Mouse (Mus musculus): ENCODE measurements around the gene Olfr457. TPM values are rescaled to one million over a fixed set of nuclear protein-coding genes. Genes with fewer than 3 reads are reported as not detected.
A peak's percentile ranks its signal among the peaks of the same experiment; 100 is the strongest.
"Not testable (repeated sequence)": the region's sequence is repeated elsewhere in the genome, so short reads cannot be mapped to it uniquely, and the experiment has no call there.

The Olfr457 gene
- polyA plus RNA-seq (2012; rRNA removed), result not detected in 2 replicates

GRCm38 (mm10) chr6:42476235-42476634 is at the start of gene Olfr457:
Gene Olfr457 (minus strand): TSS chr6:42476335.
- DNase-seq (ENCODE audit: low read depth), result no peak

DNA sequence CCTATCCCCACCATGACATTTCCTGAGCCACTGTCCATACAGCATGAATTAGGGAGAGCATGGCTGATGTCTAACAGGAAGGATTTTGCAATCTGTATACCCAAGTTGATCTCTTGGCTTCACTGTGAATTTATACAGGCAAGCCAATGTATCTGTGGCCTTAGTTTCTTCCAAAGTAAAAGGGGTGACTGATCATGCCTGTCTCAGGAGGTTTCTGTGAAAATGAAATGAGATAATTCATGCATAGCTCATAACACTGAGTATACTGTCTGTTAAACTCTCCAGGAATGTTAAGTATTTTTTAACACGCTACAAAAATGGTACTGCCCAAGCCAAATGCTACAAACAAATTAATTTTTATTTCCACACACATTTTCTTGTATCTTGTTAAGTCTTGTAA is 37.3 kb upstream of the Olfr457 start:
- DNase-seq (ENCODE audit: low read depth), result no peak

- peak; percentile 8 for DNase-seq (ENCODE audit: low read depth)
These were observed 33.2 kb upstream of the Olfr457 start for GRCm38 (mm10) chr6:42509311-42509710.

DNA sequence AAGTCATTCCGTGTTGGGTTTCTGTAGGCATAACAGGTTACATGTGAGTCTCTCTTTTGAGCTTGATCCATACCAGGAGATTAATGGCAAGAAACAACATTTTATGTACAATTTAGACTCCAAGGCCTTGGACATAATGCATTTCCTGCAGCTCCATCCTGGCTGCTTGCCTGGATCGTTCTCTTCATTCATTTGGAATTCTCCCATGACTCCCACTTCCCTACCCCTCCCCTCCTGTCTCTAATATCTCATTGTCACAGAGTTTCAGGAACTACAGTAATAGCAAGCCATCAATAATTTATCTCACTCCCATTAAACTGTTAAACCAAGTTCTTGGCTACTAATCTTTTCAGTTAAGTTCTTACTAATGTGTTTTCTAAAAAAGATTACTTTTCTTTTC is 27.3 kb upstream of the Olfr457 start:
- no peak for DNase-seq (ENCODE audit: low read depth)

DNA sequence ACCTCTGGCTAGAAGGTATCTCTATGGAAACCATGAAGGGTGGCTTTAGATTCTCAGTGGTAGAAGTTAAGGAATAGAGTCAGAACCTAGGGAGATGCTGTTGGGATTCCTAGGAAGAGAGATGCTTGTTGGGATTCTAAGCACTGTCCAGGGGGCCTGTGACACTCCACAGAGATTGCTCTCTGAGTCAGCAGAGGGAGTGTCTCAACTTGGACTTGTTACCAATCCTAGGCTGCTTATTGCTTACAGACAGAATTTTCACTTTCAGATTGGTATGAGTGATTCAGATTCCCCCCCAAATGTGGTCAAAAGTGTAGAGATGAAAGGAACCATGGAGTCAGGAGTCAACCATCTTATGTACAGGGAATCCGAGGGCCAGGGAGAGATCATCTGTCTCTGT is 13.6 kb upstream of the Olfr457 start:
- no peak for DNase-seq (ENCODE audit: low read depth)

- DNase-seq (ENCODE audit: low read depth), result no peak
These were observed 11.0 kb upstream of the Olfr457 start, which contains the start of gene Olfr456 for GRCm38 (mm10) chr6:42487114-42487513. Gene Olfr456 (minus strand): TSS chr6:42487214.

GRCm38 (mm10) chr6:42484633-42485032 is 8.5 kb upstream of the Olfr457 start:
- DNase-seq (ENCODE audit: low read depth), result no peak

DNA sequence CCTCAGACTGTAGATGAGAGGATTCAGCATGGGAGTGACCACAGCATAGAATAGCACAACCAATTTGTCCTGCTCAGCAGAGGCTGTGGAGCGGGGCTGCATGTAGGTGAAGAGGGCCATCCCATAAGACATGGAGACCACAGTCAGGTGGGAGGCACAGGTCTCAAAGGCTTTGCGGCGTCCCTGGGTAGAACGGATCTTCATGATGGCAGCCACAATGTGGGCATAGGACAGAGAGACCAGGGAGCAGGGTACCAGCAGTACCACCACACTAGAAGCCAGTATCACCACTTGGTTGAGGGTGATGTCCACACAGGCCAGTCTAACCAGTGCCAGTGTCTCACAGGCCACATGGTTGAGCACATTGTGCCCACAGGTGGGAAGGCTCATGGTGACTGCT is 4.8 kb downstream of the Olfr457 start:
- not testable (repeated sequence) for DNase-seq (ENCODE audit: low read depth)

DNA sequence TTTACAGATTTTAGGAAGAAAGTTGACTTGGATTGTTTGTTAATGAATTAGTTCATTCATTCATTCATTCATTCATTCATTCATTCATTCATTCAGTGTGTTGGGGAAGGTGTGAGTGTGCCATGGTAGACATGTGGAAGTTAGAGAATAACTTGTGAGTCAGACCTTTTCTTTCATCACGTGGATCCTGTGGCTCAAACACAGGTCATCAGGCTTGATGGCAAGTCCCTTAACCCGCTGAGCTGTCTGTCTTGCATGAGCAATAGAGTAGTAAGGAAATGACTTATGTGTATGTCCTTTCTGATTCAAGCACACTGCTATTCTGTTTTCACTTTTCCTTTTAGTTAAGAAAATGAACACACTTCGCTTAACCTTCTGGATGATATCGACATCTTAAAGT is 5.6 kb downstream of the Olfr457 start:
- no peak for DNase-seq (ENCODE audit: low read depth)

- DNase-seq (ENCODE audit: low read depth), result no peak
These were observed 11.0 kb downstream of the Olfr457 start, which contains the start of gene Olfr458 for GRCm38 (mm10) chr6:42465096-42465495. Gene Olfr458 (minus strand): TSS chr6:42465196.

DNA sequence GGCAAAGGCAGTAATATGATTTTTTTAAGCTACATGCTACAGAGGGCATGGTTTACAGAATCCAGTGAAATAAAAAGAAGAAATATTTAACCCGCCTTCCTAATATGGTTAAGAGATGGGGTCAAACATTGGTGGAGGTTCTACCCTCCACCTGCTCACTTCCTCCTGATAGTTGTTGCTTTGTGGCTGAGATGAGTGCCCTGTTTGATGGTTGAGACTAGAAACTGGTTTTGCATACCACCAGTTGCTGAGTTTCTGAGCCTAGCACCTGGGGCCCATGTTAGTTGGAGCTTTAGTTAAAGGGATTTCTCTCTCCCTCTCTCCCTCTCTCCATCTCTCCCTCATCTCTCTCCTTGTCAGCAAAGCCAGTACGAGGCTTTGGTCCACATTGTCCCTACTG is 28.8 kb downstream of the Olfr457 start:
- no peak for DNase-seq (ENCODE audit: low read depth)

DNA sequence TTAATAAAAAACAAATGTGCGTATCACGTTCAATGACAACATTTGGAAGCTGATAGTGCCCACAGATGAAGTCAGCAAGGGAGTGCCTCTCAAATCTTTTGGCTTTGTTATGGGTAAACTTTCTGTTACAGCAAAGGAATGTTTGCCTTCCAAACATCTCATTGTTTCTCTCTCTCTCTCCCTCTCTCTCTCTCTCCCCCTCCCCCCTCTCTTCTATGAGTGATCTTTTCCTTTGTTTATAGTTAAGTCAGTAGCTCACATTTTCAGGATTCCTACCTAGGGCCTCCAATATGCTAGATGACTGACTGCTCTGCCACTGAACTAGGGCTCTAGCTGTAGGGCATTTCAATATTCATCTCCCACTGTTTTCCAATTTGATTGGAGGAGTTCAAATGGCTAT is 31.6 kb downstream of the Olfr457 start:
- DNase-seq (ENCODE audit: low read depth), result no peak

GRCm38 (mm10) chr6:42441395-42441794 is 34.7 kb downstream of the Olfr457 start:
- DNase-seq (ENCODE audit: low read depth), result no peak

DNA sequence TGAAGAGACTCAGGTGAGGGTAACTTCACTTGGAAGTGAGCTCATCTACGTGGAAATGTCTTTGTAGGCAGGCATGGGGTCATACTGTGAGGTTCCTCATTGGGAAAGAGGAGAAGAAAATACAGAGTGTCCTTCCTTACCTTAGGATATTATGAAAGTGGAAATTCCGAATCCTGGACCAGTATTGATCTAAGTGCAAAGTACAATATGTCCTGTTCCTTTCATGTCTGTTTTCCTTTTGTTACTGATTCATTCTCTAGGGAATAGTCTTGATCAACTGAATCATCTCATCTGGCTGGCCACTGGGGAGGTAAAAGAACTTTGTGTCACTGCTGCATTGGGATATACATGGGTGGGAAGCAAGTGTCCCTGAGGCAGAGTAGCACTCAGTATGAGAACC is 40.6 kb downstream of the Olfr457 start:
- no peak for DNase-seq (ENCODE audit: low read depth)

DNA sequence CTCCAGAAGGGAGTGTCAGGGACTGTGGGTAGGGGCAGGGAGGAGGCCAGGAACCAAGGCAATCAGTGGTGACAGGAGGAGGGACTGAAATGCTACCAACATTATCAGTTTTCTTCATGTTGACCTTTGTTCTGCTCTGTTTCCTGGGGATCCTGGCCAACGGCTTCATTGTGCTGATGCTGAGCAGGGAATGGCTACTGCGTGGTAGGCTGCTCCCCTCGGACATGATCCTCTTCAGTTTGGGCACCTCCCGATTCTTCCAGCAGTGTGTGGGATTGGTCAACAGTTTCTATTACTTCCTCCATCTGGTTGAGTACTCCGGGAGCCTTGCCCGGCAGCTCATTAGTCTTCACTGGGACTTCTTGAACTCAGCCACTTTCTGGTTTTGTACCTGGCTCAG is 41.7 kb downstream of the Olfr457 start, which contains the start of gene Tas2r126:
TSS of gene Tas2r126 (plus strand) at position 90 of the 400 bp plus-strand sequence.
- no peak for DNase-seq (ENCODE audit: low read depth)

- DNase-seq (ENCODE audit: low read depth), result no peak
These were observed 42.6 kb downstream of the Olfr457 start for GRCm38 (mm10) chr6:42433554-42433953.

DNA sequence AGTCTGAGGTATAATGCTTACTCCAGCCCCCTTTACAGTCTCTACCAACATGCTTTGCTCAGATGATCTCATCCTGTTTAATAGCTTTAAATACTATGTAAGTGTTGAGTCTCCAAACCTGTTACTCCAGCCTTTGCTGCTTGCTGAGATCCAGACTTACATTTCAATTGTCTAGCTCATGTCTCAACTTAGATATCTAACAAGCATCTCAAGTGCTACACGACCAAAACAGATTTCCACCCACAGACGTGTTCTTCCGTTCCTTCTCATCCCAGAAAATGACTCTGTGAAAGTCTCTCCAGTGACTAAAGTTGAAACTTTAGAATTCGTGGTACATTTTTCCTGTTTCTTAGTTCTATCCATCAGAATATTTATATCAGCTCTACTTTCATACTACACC is 49.8 kb downstream of the Olfr457 start:
- DNase-seq (ENCODE audit: low read depth), result no peak

DNA sequence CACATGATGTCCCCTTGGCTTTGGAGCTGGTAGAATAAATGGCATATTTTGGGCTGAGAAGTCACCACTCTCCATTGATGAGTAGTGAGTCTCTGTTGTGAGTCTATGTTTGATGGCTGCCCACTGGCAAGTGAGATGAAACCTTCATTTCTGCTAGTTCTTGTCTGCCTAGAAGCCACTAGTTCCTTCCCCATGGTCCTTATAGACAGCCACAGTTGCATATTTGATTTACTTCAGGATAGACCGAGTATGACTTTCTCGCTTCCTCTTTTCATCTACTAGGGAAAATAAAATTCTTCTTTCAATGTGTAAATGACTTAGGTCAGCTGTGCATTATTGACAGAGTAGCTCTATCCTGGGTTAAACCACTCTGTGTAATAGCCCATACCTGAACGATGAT is 51.7 kb downstream of the Olfr457 start:
- DNase-seq (ENCODE audit: low read depth), result no peak

GRCm38 (mm10) chr6:42421439-42421838 is 54.7 kb downstream of the Olfr457 start:
- no peak for DNase-seq (ENCODE audit: low read depth)

DNA sequence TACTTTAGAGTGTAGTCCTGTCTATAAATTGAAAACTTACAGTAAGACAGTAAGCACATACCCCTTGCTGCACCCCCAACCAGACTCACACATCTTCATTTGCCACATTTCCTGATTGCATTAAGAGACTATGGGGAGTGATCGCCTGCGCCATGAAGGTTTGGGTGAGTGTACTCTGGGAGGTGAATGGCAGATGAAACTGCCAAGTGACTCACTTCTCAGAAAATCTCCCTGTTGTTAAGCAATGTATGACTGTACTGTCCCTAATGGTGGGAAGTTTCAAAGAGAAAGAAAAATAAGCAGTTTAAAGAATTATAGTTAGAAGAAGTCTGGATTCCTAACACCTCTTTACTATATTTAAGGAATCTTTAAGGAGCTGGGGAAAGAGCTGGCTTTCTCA is 56.7 kb downstream of the Olfr457 start:
- DNase-seq (ENCODE audit: low read depth), result no peak

All from gonadal fat pad, adult 2 months (tissue).